Mouse (Mus musculus) G1E-ER4 (cell line): ENCODE measurements around the gene Dgkq. TPM values are rescaled to one million over a fixed set of nuclear protein-coding genes. Genes with fewer than 3 reads are reported as not detected.

Source experiments
- GATA1 ChIP-seq: IDR thresholded peaks from one replicate; pipeline ENCODE4 v1.8.0; 2012; ENCODE audit warnings: low read length, inconsistent platforms
- polyA plus RNA-seq: library from polyadenylated mRNA; stranded (reverse); fragments of >175 nt; gene quantifications from 2 replicates; pipeline ENCODE4 v1.2.3, GENCODE M21; 2012

Gene Dgkq
- polyA plus RNA-seq, 1 experiment: 5.0 TPM

DNA sequence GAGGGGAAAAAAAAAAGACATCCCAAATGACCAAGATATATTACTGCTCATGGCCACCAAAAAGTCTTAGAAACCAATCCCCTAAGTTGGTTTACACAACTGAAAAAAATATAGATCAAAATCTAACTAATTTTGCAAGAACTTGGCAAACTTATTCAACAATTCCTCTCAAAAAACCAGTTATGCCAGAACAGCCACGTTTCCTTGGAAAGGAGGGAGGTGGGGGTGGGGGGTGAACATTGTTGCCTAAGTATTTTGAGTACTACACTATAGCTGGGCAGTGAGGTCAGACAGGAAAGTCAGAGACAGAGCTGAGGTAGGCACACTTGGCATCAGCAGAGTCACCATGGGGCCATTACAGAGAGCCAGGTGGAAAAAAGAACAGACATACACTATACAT, 69.5 kb downstream of the Dgkq start:
- TF ChIP-seq GATA1: no peak

Other genes with a start within 250 kb of the Dgkq start
- 63.0 and 83.7 TPM in 2 replicates for gene Atp5k, start 235.2 kb downstream of the Dgkq start, polyA plus RNA-seq
- gene Mfsd7a, start 220.8 kb downstream of the Dgkq start, polyA plus RNA-seq: not detected in 2 replicates
- 15.1 and 16.4 TPM in 2 replicates for gene Pcgf3, start 208.4 kb downstream of the Dgkq start, polyA plus RNA-seq
- 0.09 and 0.13 TPM in 2 replicates for gene Cplx1, start 119.6 kb downstream of the Dgkq start, polyA plus RNA-seq
- gene Gak, start 39.9 kb downstream of the Dgkq start, polyA plus RNA-seq: 65.6 and 99.4 TPM in 2 replicates
- gene Tmem175, start 39.9 kb downstream of the Dgkq start, polyA plus RNA-seq: 2.1 and 4.4 TPM in 2 replicates
- gene Idua, start 9.3 kb downstream of the Dgkq start, polyA plus RNA-seq: 7.2 and 7.4 TPM in 2 replicates
- gene Slc26a1, start 5.9 kb upstream of the Dgkq start, polyA plus RNA-seq: 0.89 and 1.4 TPM in 2 replicates
- 13.3 and 14.9 TPM in 2 replicates for gene Fgfrl1, start 22.7 kb upstream of the Dgkq start, polyA plus RNA-seq
- not detected in 2 replicates for gene Rnf212, start 105.3 kb upstream of the Dgkq start, polyA plus RNA-seq
- not detected in 2 replicates for gene Tmed11, start 125.7 kb upstream of the Dgkq start, polyA plus RNA-seq
- not detected in 2 replicates for gene Vmn2r8, start 139.2 kb upstream of the Dgkq start, polyA plus RNA-seq
- not detected in 2 replicates for gene Vmn2r9, start 182.9 kb upstream of the Dgkq start, polyA plus RNA-seq